Mouse (Mus musculus): Measurements from ENCODE around the gene Doxl2. TPM values are rescaled to one million over a fixed set of nuclear protein-coding genes. Genes with fewer than 3 reads are reported as not detected.

Doxl2 gene
- polyA plus RNA-seq, 1 experiment from 2014 or later: not detected

GRCm38 (mm10) chr6:48998186-48998585 is 23.4 kb downstream of the Doxl2 start:
- Histone ChIP-seq H3K4me2 (ENCODE audit: low read depth, low read length) (no peak overlapping the region), H3K27me3 (ENCODE audit: control insufficient read depth, insufficient read depth, low read length) (no peaks in the 10 kb centered on the region), H3K9ac (ENCODE audit: low read length) (no peak overlapping the region), H3K36me3 (ENCODE audit: control insufficient read depth, insufficient read depth) (no peaks in the 10 kb centered on the region), H3K9me3 (replicated peaks; ENCODE audit: control insufficient read depth, low read length) (no peaks in the 10 kb centered on the region), H3K27ac (ENCODE audit: low read length) (no peak overlapping the region), H3K4me1 (ENCODE audit: control insufficient read depth, insufficient read depth, low read length) (no peaks in the 10 kb centered on the region), H3K4me3 (ENCODE audit: low read length) (no peak overlapping the region)
- ATAC-seq (replicated peaks; ENCODE audit: extremely low read depth, insufficient read depth, low FRiP score): no peak
- WGBS: 47% methylated on average over 6 of the region's 6 CpGs

- no peak overlapping the region for H3K27ac ChIP-seq (ENCODE audit: low read length)
- H3K4me3 ChIP-seq (ENCODE audit: low read length): no peak overlapping the region
- no peaks in the 10 kb centered on the region for H3K36me3 ChIP-seq (ENCODE audit: control insufficient read depth, insufficient read depth)
- WGBS: 80% methylated on average over 4 of the region's 4 CpGs
- no peak overlapping the region for H3K4me2 ChIP-seq (ENCODE audit: low read depth, low read length)
- H3K9ac ChIP-seq (ENCODE audit: low read length): no peak overlapping the region
- no peak for ATAC-seq (replicated peaks; ENCODE audit: extremely low read depth, insufficient read depth, low FRiP score)
- no peaks in the 10 kb centered on the region for H3K27me3 ChIP-seq (ENCODE audit: control insufficient read depth, insufficient read depth, low read length)
- H3K4me1 ChIP-seq (ENCODE audit: control insufficient read depth, insufficient read depth, low read length): no peaks in the 10 kb centered on the region
- H3K9me3 ChIP-seq (replicated peaks; ENCODE audit: control insufficient read depth, low read length): no peaks in the 10 kb centered on the region
Observed at GRCm38 (mm10) chr6:48998796-48999195, 24.0 kb downstream of the Doxl2 start.

GRCm38 (mm10) chr6:49003381-49003780 is 28.6 kb downstream of the Doxl2 start:
- Histone ChIP-seq H3K4me1 (ENCODE audit: control insufficient read depth, insufficient read depth, low read length) (peaks cover 1% of the 10 kb centered on the region), H3K4me2 (ENCODE audit: low read depth, low read length) (no peak overlapping the region), H3K36me3 (ENCODE audit: control insufficient read depth, insufficient read depth) (no peaks in the 10 kb centered on the region), H3K27ac (ENCODE audit: low read length) (no peak overlapping the region), H3K9ac (ENCODE audit: low read length) (no peak overlapping the region), H3K4me3 (ENCODE audit: low read length) (no peak overlapping the region), H3K27me3 (ENCODE audit: control insufficient read depth, insufficient read depth, low read length) (no peaks in the 10 kb centered on the region), H3K9me3 (replicated peaks; ENCODE audit: control insufficient read depth, low read length) (no peaks in the 10 kb centered on the region)
- WGBS: 36% methylated on average over 4 of the region's 4 CpGs
- no peak for ATAC-seq (replicated peaks; ENCODE audit: extremely low read depth, insufficient read depth, low FRiP score)

GRCm38 (mm10) chr6:49007981-49008380 is 33.2 kb downstream of the Doxl2 start:
- H3K9me3 ChIP-seq (replicated peaks; ENCODE audit: control insufficient read depth, low read length): no peaks in the 10 kb centered on the region; the same call in 1 of the 2 replicates
- H3K4me3 ChIP-seq (ENCODE audit: low read length): peak overlapping the region; percentile 52
- no peak overlapping the region for H3K27ac ChIP-seq (ENCODE audit: low read length)
- H3K4me1 ChIP-seq (ENCODE audit: control insufficient read depth, insufficient read depth, low read length): peaks cover 6% of the 10 kb centered on the region
- H3K36me3 ChIP-seq (ENCODE audit: control insufficient read depth, insufficient read depth): no peaks in the 10 kb centered on the region
- 1% methylated on average over 9 of the region's 9 CpGs for WGBS
- ATAC-seq (replicated peaks; ENCODE audit: extremely low read depth, insufficient read depth, low FRiP score): no peak
- peak overlapping the region; percentile 71 for H3K4me2 ChIP-seq (ENCODE audit: low read depth, low read length)
- peaks cover 2% of the 10 kb centered on the region; the same call in 1 of the 2 replicates for H3K27me3 ChIP-seq (ENCODE audit: control insufficient read depth, insufficient read depth, low read length)
- peak overlapping the region; percentile 52; the same call in 1 of the 2 replicates for H3K9ac ChIP-seq (ENCODE audit: low read length)

GRCm38 (mm10) chr6:49008420-49009160 is 33.8 kb downstream of the Doxl2 start:
- Histone ChIP-seq H3K4me3 (ENCODE audit: low read length) (peak overlapping the region; percentile 52), H3K9ac (ENCODE audit: low read length) (peak overlapping the region; percentile 52; the same call in 1 of the 2 replicates), H3K27me3 (ENCODE audit: control insufficient read depth, insufficient read depth, low read length) (peaks cover 2% of the 10 kb centered on the region; the same call in 1 of the 2 replicates), H3K36me3 (ENCODE audit: control insufficient read depth, insufficient read depth) (no peaks in the 10 kb centered on the region), H3K9me3 (replicated peaks; ENCODE audit: control insufficient read depth, low read length) (no peaks in the 10 kb centered on the region; the same call in 1 of the 2 replicates), H3K4me1 (ENCODE audit: control insufficient read depth, insufficient read depth, low read length) (peaks cover 6% of the 10 kb centered on the region), H3K27ac (ENCODE audit: low read length) (no peak overlapping the region), H3K4me2 (ENCODE audit: low read depth, low read length) (peak overlapping the region; percentile 71)
- 21% methylated on average over 13 of the region's 13 CpGs for WGBS
- no peak for ATAC-seq (replicated peaks; ENCODE audit: extremely low read depth, insufficient read depth, low FRiP score)

GRCm38 (mm10) chr6:49009161-49009555 is 34.4 kb downstream of the Doxl2 start:
- 33% methylated on average over 7 of the region's 7 CpGs for WGBS
- H3K4me3 ChIP-seq (ENCODE audit: low read length): no peak overlapping the region

GRCm38 (mm10) chr6:49009665-49010064 is 34.9 kb downstream of the Doxl2 start:
- WGBS: 92% methylated on average over 1 of the region's 1 CpGs
- peaks cover 2% of the 10 kb centered on the region; the same call in 1 of the 2 replicates for H3K27me3 ChIP-seq (ENCODE audit: control insufficient read depth, insufficient read depth, low read length)
- no peak overlapping the region for H3K4me3 ChIP-seq (ENCODE audit: low read length)
- ATAC-seq (replicated peaks; ENCODE audit: extremely low read depth, insufficient read depth, low FRiP score): no peak
- H3K4me2 ChIP-seq (ENCODE audit: low read depth, low read length): no peak overlapping the region
- H3K36me3 ChIP-seq (ENCODE audit: control insufficient read depth, insufficient read depth): no peaks in the 10 kb centered on the region
- H3K4me1 ChIP-seq (ENCODE audit: control insufficient read depth, insufficient read depth, low read length): peaks cover 6% of the 10 kb centered on the region
- no peaks in the 10 kb centered on the region; the same call in 1 of the 2 replicates for H3K9me3 ChIP-seq (replicated peaks; ENCODE audit: control insufficient read depth, low read length)
- H3K9ac ChIP-seq (ENCODE audit: low read length): no peak overlapping the region
- no peak overlapping the region for H3K27ac ChIP-seq (ENCODE audit: low read length)

More at GRCm38 (mm10) chr6:49009161-49009555, 34.4 kb downstream of the Doxl2 start:
- Histone ChIP-seq H3K27me3 (ENCODE audit: control insufficient read depth, insufficient read depth, low read length) (peaks cover 2% of the 10 kb centered on the region; the same call in 1 of the 2 replicates), H3K36me3 (ENCODE audit: control insufficient read depth, insufficient read depth) (no peaks in the 10 kb centered on the region), H3K9me3 (replicated peaks; ENCODE audit: control insufficient read depth, low read length) (no peaks in the 10 kb centered on the region; the same call in 1 of the 2 replicates), H3K4me2 (ENCODE audit: low read depth, low read length) (peak overlapping the region; percentile 71), H3K4me1 (ENCODE audit: control insufficient read depth, insufficient read depth, low read length) (peaks cover 6% of the 10 kb centered on the region), H3K9ac (ENCODE audit: low read length) (no peak overlapping the region), H3K27ac (ENCODE audit: low read length) (no peak overlapping the region)
- ATAC-seq (replicated peaks; ENCODE audit: extremely low read depth, insufficient read depth, low FRiP score): no peak

- WGBS: 73% methylated on average over 5 of the region's 5 CpGs
- peaks cover 6% of the 10 kb centered on the region for H3K4me1 ChIP-seq (ENCODE audit: control insufficient read depth, insufficient read depth, low read length)
- H3K9ac ChIP-seq (ENCODE audit: low read length): no peak overlapping the region
- no peak overlapping the region for H3K27ac ChIP-seq (ENCODE audit: low read length)
- H3K4me2 ChIP-seq (ENCODE audit: low read depth, low read length): no peak overlapping the region
- no peaks in the 10 kb centered on the region for H3K36me3 ChIP-seq (ENCODE audit: control insufficient read depth, insufficient read depth)
- no peaks in the 10 kb centered on the region; the same call in 1 of the 2 replicates for H3K9me3 ChIP-seq (replicated peaks; ENCODE audit: control insufficient read depth, low read length)
- no peak for ATAC-seq (replicated peaks; ENCODE audit: extremely low read depth, insufficient read depth, low FRiP score)
- peaks cover 2% of the 10 kb centered on the region; the same call in 1 of the 2 replicates for H3K27me3 ChIP-seq (ENCODE audit: control insufficient read depth, insufficient read depth, low read length)
- H3K4me3 ChIP-seq (ENCODE audit: low read length): no peak overlapping the region
Observed at GRCm38 (mm10) chr6:49011191-49011590, 36.4 kb downstream of the Doxl2 start.

- WGBS: 69% methylated on average over 4 of the region's 4 CpGs
- Histone ChIP-seq H3K4me2 (ENCODE audit: low read depth, low read length) (no peak overlapping the region), H3K27me3 (ENCODE audit: control insufficient read depth, insufficient read depth, low read length) (peaks cover 2% of the 10 kb centered on the region; the same call in 1 of the 2 replicates), H3K9me3 (replicated peaks; ENCODE audit: control insufficient read depth, low read length) (no peaks in the 10 kb centered on the region; the same call in 1 of the 2 replicates), H3K27ac (ENCODE audit: low read length) (no peak overlapping the region), H3K36me3 (ENCODE audit: control insufficient read depth, insufficient read depth) (no peaks in the 10 kb centered on the region), H3K4me1 (ENCODE audit: control insufficient read depth, insufficient read depth, low read length) (peaks cover 6% of the 10 kb centered on the region), H3K4me3 (ENCODE audit: low read length) (no peak overlapping the region), H3K9ac (ENCODE audit: low read length) (no peak overlapping the region)
- ATAC-seq (replicated peaks; ENCODE audit: extremely low read depth, insufficient read depth, low FRiP score): no peak
Observed at GRCm38 (mm10) chr6:49013023-49013422, 38.3 kb downstream of the Doxl2 start.
